Mouse (Mus musculus): ENCODE results near the gene Gm10352. TPM values are rescaled to one million over a fixed set of nuclear protein-coding genes. Genes with fewer than 3 reads are reported as not detected.
"Not testable (repeated sequence)": the region's sequence is repeated elsewhere in the genome, so short reads cannot be mapped to it uniquely, and the experiment has no call there.

Gm10352 gene
- polyA plus RNA-seq (2014; fragmentation: Nextera tagmentation; extraction: Ambion mirVana): not detected in 2 replicates

GRCm38 (mm10) chrY:2900689-2901088, at the start of gene Gm10352:
TSS of gene Gm10352 (plus strand) at chrY:2900989.
- H3K27me3 ChIP-seq (replicated peaks; ENCODE audit: control insufficient read depth, insufficient read depth, low read length); ATAC-seq; H3K4me1 ChIP-seq (ENCODE audit: control insufficient read depth, insufficient read depth, low read length); H3K9ac ChIP-seq (ENCODE audit: low read length); H3K9me3 ChIP-seq (replicated peaks; ENCODE audit: control insufficient read depth, low read length); H3K4me2 ChIP-seq (ENCODE audit: low read length); H3K4me3 ChIP-seq (ENCODE audit: low read depth, low read length); DNase-seq (ENCODE audit: low spot score); H3K36me3 ChIP-seq (ENCODE audit: control insufficient read depth, insufficient read depth, low read length); H3K27ac ChIP-seq (ENCODE audit: low read depth, low read length): not testable (repeated sequence)
- no CpG with 5 or more reads among the region's 9 CpGs for WGBS

GRCm38 (mm10) chrY:2932282-2932681, 31.5 kb downstream of the Gm10352 start, which contains the start of gene Gm29289:
TSS of gene Gm29289 (plus strand) at chrY:2932582.
- H3K4me1 ChIP-seq (ENCODE audit: control insufficient read depth, insufficient read depth, low read length); H3K4me3 ChIP-seq (ENCODE audit: low read depth, low read length); H3K27ac ChIP-seq (ENCODE audit: low read depth, low read length); H3K36me3 ChIP-seq (ENCODE audit: control insufficient read depth, insufficient read depth, low read length); ATAC-seq; H3K9ac ChIP-seq (ENCODE audit: low read length); H3K4me2 ChIP-seq (ENCODE audit: low read length); DNase-seq (ENCODE audit: low spot score); H3K27me3 ChIP-seq (replicated peaks; ENCODE audit: control insufficient read depth, insufficient read depth, low read length); H3K9me3 ChIP-seq (replicated peaks; ENCODE audit: control insufficient read depth, low read length): not testable (repeated sequence)
- WGBS: no CpG with 5 or more reads among the region's 9 CpGs

Other genes starting within 250 kb of the Gm10352 start
- not detected in 2 replicates for gene Sry, start 237.3 kb upstream of the Gm10352 start, polyA plus RNA-seq (2014; fragmentation: Nextera tagmentation; extraction: Ambion mirVana)
- not detected in 2 replicates for gene H2al2b, start 180.3 kb upstream of the Gm10352 start, polyA plus RNA-seq (2014; fragmentation: Nextera tagmentation; extraction: Ambion mirVana)
- not detected in 2 replicates for gene Gm4064, start 104.8 kb upstream of the Gm10352 start, polyA plus RNA-seq (2014; fragmentation: Nextera tagmentation; extraction: Ambion mirVana)
- not detected in 2 replicates for gene Rbmy, start 70.3 kb upstream of the Gm10352 start, polyA plus RNA-seq (2014; fragmentation: Nextera tagmentation; extraction: Ambion mirVana)
- gene Gm10256, start 70.3 kb upstream of the Gm10352 start, polyA plus RNA-seq (2014; fragmentation: Nextera tagmentation; extraction: Ambion mirVana): not detected in 2 replicates
- not detected in 2 replicates for gene Gm29289, start 31.6 kb downstream of the Gm10352 start, polyA plus RNA-seq (2014; fragmentation: Nextera tagmentation; extraction: Ambion mirVana)

Measured in forebrain, embryonic 14.5 days (tissue).